Mouse (Mus musculus) kidney, adult 2 months (tissue): ENCODE measurements at regions not wholly inside any gene's neighbourhood (a gene's known extent, or its start where the extent isn't known, plus 50 kb on each side); places are given as distances from the start of the nearest gene placed in this dataset.
A peak's percentile ranks its signal among the peaks of the same experiment; 100 is the strongest.

Experiments used
- DNase-seq: peaks from one replicate; pipeline ENCODE4 v3.0.0; 2021
- H3K27ac ChIP-seq: fragments of 200-500 bp; 2 replicates; pipeline ENCODE4 v1.5.1; 2012; ENCODE audit warnings: low read depth, low read length, control low read depth, inconsistent platforms; ENCODE audit not compliant: insufficient read depth
- H3K27me3 ChIP-seq: fragments of 200-500 bp; replicated peaks from 2 replicates; pipeline ENCODE4 v1.6.1; 2012; ENCODE audit warnings: mild to moderate bottlenecking, moderate library complexity, low read length, inconsistent platforms; ENCODE audit not compliant: control insufficient read depth, insufficient read depth
- H3K36me3 ChIP-seq: fragments of 200-500 bp; 2 replicates; pipeline ENCODE4 v1.6.1; 2012; ENCODE audit warnings: mild to moderate bottlenecking, moderate library complexity, low read length, inconsistent platforms; ENCODE audit not compliant: control insufficient read depth, insufficient read depth
- H3K4me1 ChIP-seq: fragments of 200-500 bp; 2 replicates; pipeline ENCODE4 v1.6.1; 2011; ENCODE audit warnings: low read length; ENCODE audit not compliant: control insufficient read depth, insufficient read depth
- H3K4me3 ChIP-seq: fragments of 200-500 bp; 2 replicates; pipeline ENCODE4 v1.5.1; 2011; ENCODE audit warnings: mild to moderate bottlenecking, low read depth, low read length, control low read depth; ENCODE audit not compliant: insufficient read depth
- CTCF ChIP-seq: fragments of 200-500 bp; conservative IDR thresholded peaks from 2 replicates; pipeline ENCODE4 v1.5.1; 2011; ENCODE audit warnings: low read depth, mild to moderate bottlenecking, control low read depth, low read length, moderate library complexity, mixed read lengths; ENCODE audit not compliant: insufficient read depth, insufficient read length
- POLR2A ChIP-seq: fragments of 200-500 bp; IDR thresholded peaks from one replicate; pipeline ENCODE4 v1.6.1; 2011; ENCODE audit warnings: low read depth, low read length, control low read depth
- WGBS: fragments of 180-500 bp; shearing (Covaris S2); methylation state at CpG from one replicate; pipeline ENCODE4 v1.1.7; 2018; 5-methylcytosine and 5-hydroxymethylcytosine counted together

- no peak for TF ChIP-seq POLR2A
- TF ChIP-seq CTCF = no peak
- no peaks in the 10 kb centered on the region for H3K27me3 ChIP-seq
- no peak overlapping the region for H3K4me3 ChIP-seq
- no peaks in the 10 kb centered on the region for H3K36me3 ChIP-seq
- peak; percentile 51 for DNase-seq
- peaks cover 3% of the 10 kb centered on the region; the same call in 1 of the 2 replicates for H3K4me1 ChIP-seq
- WGBS = 75% methylated on average over 15 of the region's 15 CpGs
- no peak overlapping the region for H3K27ac ChIP-seq
Observed at GRCm38 (mm10) chr10:117984784-117985602, 139.2 kb upstream of the Rap1b start.

- no peaks in the 10 kb centered on the region for H3K36me3 ChIP-seq
- H3K27me3 ChIP-seq = no peaks in the 10 kb centered on the region
- no peak overlapping the region for H3K4me3 ChIP-seq
- peaks cover 3% of the 10 kb centered on the region; the same call in 1 of the 2 replicates for H3K4me1 ChIP-seq
- DNase-seq = no peak
- no peak for TF ChIP-seq CTCF
- TF ChIP-seq POLR2A = no peak
- H3K27ac ChIP-seq = no peak overlapping the region
- WGBS = 58% methylated on average over 6 of the region's 6 CpGs
Observed at GRCm38 (mm10) chr10:117987620-117988019, 141.8 kb upstream of the Rap1b start.

- Histone ChIP-seq H3K36me3 (no peaks in the 10 kb centered on the region), H3K27ac (no peak overlapping the region), H3K4me1 (no peaks in the 10 kb centered on the region), H3K4me3 (no peak overlapping the region), H3K27me3 (no peaks in the 10 kb centered on the region)
- WGBS = 54% methylated on average over 5 of the region's 5 CpGs
- DNase-seq = no peak
- no peak for TF ChIP-seq CTCF
- no peak for TF ChIP-seq POLR2A
Observed at GRCm38 (mm10) chr10:117988076-117988475, 142.2 kb upstream of the Rap1b start.

GRCm38 (mm10) chr10:117991176-117991575 is 145.3 kb upstream of the Rap1b start:
- H3K4me1 ChIP-seq = peaks cover 5% of the 10 kb centered on the region; the same call in 1 of the 2 replicates
- DNase-seq = peak; percentile 54
- TF ChIP-seq CTCF (no peak), POLR2A (no peak)
- H3K27me3 ChIP-seq = no peaks in the 10 kb centered on the region
- no peak overlapping the region for H3K4me3 ChIP-seq
- H3K27ac ChIP-seq = peak overlapping the region; percentile 63; the same call in 1 of the 2 replicates
- WGBS = 47% methylated on average over 1 of the region's 1 CpGs
- no peaks in the 10 kb centered on the region for H3K36me3 ChIP-seq

- no peak for DNase-seq
- H3K27me3 ChIP-seq = no peaks in the 10 kb centered on the region
- WGBS = 76% methylated on average over 9 of the region's 9 CpGs
- H3K27ac ChIP-seq = no peak overlapping the region
- no peak for TF ChIP-seq POLR2A
- TF ChIP-seq CTCF = no peak
- H3K36me3 ChIP-seq = no peaks in the 10 kb centered on the region
- H3K4me1 ChIP-seq = peaks cover 5% of the 10 kb centered on the region; the same call in 1 of the 2 replicates
- no peak overlapping the region for H3K4me3 ChIP-seq
Observed at GRCm38 (mm10) chr10:117992317-117992716, 146.5 kb upstream of the Rap1b start.

GRCm38 (mm10) chr10:117993809-117994208 is 147.8 kb upstream of the Mdm1 start:
- 78% methylated on average over 3 of the region's 3 CpGs for WGBS
- H3K27ac ChIP-seq = no peak overlapping the region
- no peak for TF ChIP-seq POLR2A
- TF ChIP-seq CTCF = no peak
- H3K36me3 ChIP-seq = no peaks in the 10 kb centered on the region
- H3K4me1 ChIP-seq = peaks cover 5% of the 10 kb centered on the region; the same call in 1 of the 2 replicates
- DNase-seq = no peak
- no peaks in the 10 kb centered on the region for H3K27me3 ChIP-seq
- no peak overlapping the region for H3K4me3 ChIP-seq

GRCm38 (mm10) chr10:117994768-117995167 is 146.8 kb upstream of the Mdm1 start:
- no peak overlapping the region for H3K27ac ChIP-seq
- WGBS = 9% methylated on average over 9 of the region's 9 CpGs

More at GRCm38 (mm10) chr10:117994768-117995167, 146.8 kb upstream of the Mdm1 start:
- no peaks in the 10 kb centered on the region for H3K36me3 ChIP-seq
- no peak for TF ChIP-seq POLR2A
- no peak for TF ChIP-seq CTCF
- H3K4me3 ChIP-seq = no peak overlapping the region
- no peaks in the 10 kb centered on the region for H3K27me3 ChIP-seq
- peak; percentile 81 for DNase-seq
- H3K4me1 ChIP-seq = peaks cover 5% of the 10 kb centered on the region; the same call in 1 of the 2 replicates
